Mouse (Mus musculus) kidney, postnatal 0 days (tissue): ENCODE data around the gene Canx. TPM values are rescaled to one million over a fixed set of nuclear protein-coding genes. Genes with fewer than 3 reads are reported as not detected.
A peak's percentile ranks its signal among the peaks of the same experiment; 100 is the strongest.
"Not testable (repeated sequence)": the region's sequence is repeated elsewhere in the genome, so short reads cannot be mapped to it uniquely, and the experiment has no call there.

Experiments used
- ATAC-seq: fragments of 200-750 bp; cut with Nextera tagmentation; replicated peaks from 2 replicates; pipeline ENCODE4 v1.8.0; 2017; ENCODE audit warnings: low read depth, moderate number of reproducible peaks, moderate TSS enrichment, moderate library complexity; ENCODE audit not compliant: low FRiP score
- DNase-seq: peaks from one replicate; pipeline ENCODE4 v3.0.0-alpha.2; 2016; ENCODE audit warnings: low spot score
- H3K27ac ChIP-seq: fragments of 300-500 bp; sonication (generic); 2 replicates; pipeline ENCODE4 v1.5.1; 2014; ENCODE audit warnings: mild to moderate bottlenecking
- H3K27me3 ChIP-seq: fragments of 300-500 bp; sonication (generic); 2 replicates; pipeline ENCODE4 v1.6.1; 2014; ENCODE audit warnings: low read length, mixed read lengths; ENCODE audit not compliant: insufficient read depth
- H3K36me3 ChIP-seq: fragments of 300-500 bp; sonication (generic); 2 replicates; pipeline ENCODE4 v1.6.1; 2014; ENCODE audit warnings: low read length, mixed read lengths; ENCODE audit not compliant: insufficient read depth
- H3K4me1 ChIP-seq: fragments of 300-500 bp; sonication (generic); replicated peaks from 2 replicates; pipeline ENCODE4 v1.6.1; 2014; ENCODE audit warnings: antibody characterized with exemption, low read length, mixed read lengths; ENCODE audit not compliant: insufficient read depth
- H3K4me2 ChIP-seq: fragments of 300-500 bp; sonication (generic); 2 replicates; pipeline ENCODE4 v1.6.1; 2014; ENCODE audit warnings: mild to moderate bottlenecking, low read length, moderate library complexity, mixed read lengths
- H3K4me3 ChIP-seq: fragments of 300-500 bp; sonication (generic); replicated peaks from 2 replicates; pipeline ENCODE4 v1.5.1; 2014; ENCODE audit warnings: low read depth, low read length
- H3K9ac ChIP-seq: fragments of 300-500 bp; sonication (generic); 2 replicates; pipeline ENCODE4 v1.6.1; 2014; ENCODE audit warnings: low read depth, low read length
- H3K9me3 ChIP-seq: fragments of 300-500 bp; sonication (generic); replicated peaks from 2 replicates; pipeline ENCODE4 v1.6.1; 2016; ENCODE audit warnings: low read length, inconsistent platforms, mixed read lengths
- CTCF ChIP-seq: IDR thresholded peaks from 2 replicates; pipeline ENCODE4 v1.5.1; 2016; ENCODE audit warnings: antibody characterized with exemption, low read depth, mild to moderate bottlenecking, moderate library complexity
- WGBS: fragments of 180-500 bp; shearing (Covaris S2); extraction: QIAGEN DNeasy Blood & Tissue Kit; methylation state at CpG from one replicate; pipeline ENCODE4 v1.1.7; 2014; 5-methylcytosine and 5-hydroxymethylcytosine counted together
- polyA plus RNA-seq: library from polyadenylated mRNA; unstranded; fragments of >200 nt; fragmentation: Nextera tagmentation; extraction: Ambion mirVana; gene quantifications from 2 replicates; pipeline ENCODE4 v1.2.1, GENCODE M21; 2015

Canx gene
- polyA plus RNA-seq, 1 experiment from 2014 or later = 302 TPM

GRCm38 (mm10) chr11:50326302-50326966, 961 bp upstream of the Canx start:
- ATAC-seq (no peak), DNase-seq (no peak)
- no peaks in the 10 kb centered on the region for H3K9me3 ChIP-seq
- no peaks in the 10 kb centered on the region for H3K36me3 ChIP-seq
- H3K27ac ChIP-seq = peak overlapping the region; percentile 89
- H3K4me2 ChIP-seq = peak overlapping the region; percentile 49
- H3K4me3 ChIP-seq = peak overlapping the region; percentile 81
- H3K4me1 ChIP-seq = 0 out of 2 replicates have a peak, but pooled peaks cover 4% of the 10 kb centered on the region
- no peaks in the 10 kb centered on the region for H3K27me3 ChIP-seq
- peak overlapping the region; percentile 55 for H3K9ac ChIP-seq
- no peak for TF ChIP-seq CTCF
- 4% methylated on average over 7 of the region's 7 CpGs for WGBS

DNA sequence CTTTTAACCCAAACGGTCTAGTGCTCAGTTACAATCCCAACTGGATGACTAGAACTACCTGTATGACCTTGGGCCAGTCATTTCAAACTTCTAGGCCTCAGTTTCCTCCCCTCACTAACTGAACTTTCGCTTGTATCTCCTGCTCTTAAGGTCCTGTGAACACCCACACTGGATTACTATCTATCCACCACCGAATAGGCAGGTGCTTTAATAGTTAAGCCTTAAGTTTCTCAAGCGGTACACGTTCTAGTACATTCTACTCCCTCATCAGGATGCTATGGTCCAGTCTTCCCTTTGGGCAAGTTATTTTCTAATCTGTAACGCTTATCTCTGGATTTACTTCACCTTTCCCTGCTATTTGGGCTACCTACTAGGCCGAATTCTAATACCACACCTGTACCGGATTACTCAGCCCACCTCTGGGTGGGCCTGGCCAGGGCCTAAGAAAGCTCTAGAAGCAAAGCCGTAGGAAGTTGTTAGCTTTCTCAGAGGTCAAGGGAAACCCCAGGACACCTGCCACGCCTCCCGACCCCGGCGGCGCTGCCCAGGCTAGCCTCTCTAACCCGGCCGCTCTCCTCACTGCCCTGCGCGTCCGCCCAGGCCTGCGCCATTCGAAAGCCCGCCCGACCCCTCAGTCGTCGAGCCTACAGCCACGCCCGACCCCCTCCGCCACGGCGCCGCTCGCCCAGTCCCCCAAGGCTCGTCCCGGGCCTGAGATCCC, 562 bp downstream of the Canx start:
- H3K9ac ChIP-seq = peak overlapping the region; percentile 98
- peak overlapping the region; percentile 94 for H3K27ac ChIP-seq
- ATAC-seq = peak; percentile 68
- DNase-seq = no peak
- H3K4me3 ChIP-seq = peak overlapping the region; percentile 81
- H3K36me3 ChIP-seq = no peaks in the 10 kb centered on the region
- peak overlapping the region; percentile 77 for H3K4me2 ChIP-seq
- 1% methylated on average over 34 of the region's 34 CpGs for WGBS
- 0 out of 2 replicates have a peak, but pooled peaks cover 4% of the 10 kb centered on the region for H3K4me1 ChIP-seq
- no peaks in the 10 kb centered on the region for H3K27me3 ChIP-seq
- TF ChIP-seq CTCF = no peak
- no peaks in the 10 kb centered on the region for H3K9me3 ChIP-seq

DNA sequence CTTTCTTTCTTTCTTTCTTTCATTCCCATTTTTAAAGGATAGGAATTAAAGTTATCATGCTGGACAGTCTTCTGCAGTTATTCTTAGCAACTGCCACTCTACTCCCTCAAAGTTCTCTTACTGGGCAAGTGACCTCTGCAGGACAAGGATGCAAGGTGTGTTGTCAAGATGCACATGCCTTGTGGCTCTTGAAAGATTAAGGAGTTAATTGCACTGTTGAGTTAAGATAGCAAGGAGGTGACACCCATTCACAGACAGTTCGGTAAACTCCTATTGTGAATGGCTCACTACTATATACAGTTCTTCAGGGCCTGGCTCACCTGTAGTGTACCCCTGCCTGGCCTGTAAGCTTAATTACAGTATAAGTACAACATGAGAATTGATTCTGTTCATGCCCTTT, 1.6 kb downstream of the Canx start:
- TF ChIP-seq CTCF = no peak
- DNase-seq (no peak), ATAC-seq (no peak)
- Histone ChIP-seq H3K9ac (peak overlapping the region; percentile 98; the same call in 1 of the 2 replicates), H3K27ac (no peak overlapping the region), H3K4me3 (peak overlapping the region; percentile 81), H3K27me3 (no peaks in the 10 kb centered on the region), H3K4me1 (0 out of 2 replicates have a peak, but pooled peaks cover 4% of the 10 kb centered on the region), H3K36me3 (no peaks in the 10 kb centered on the region), H3K9me3 (no peaks in the 10 kb centered on the region), H3K4me2 (peak overlapping the region; percentile 77)
- WGBS = 9% methylated on average over 1 of the region's 1 CpGs

DNA sequence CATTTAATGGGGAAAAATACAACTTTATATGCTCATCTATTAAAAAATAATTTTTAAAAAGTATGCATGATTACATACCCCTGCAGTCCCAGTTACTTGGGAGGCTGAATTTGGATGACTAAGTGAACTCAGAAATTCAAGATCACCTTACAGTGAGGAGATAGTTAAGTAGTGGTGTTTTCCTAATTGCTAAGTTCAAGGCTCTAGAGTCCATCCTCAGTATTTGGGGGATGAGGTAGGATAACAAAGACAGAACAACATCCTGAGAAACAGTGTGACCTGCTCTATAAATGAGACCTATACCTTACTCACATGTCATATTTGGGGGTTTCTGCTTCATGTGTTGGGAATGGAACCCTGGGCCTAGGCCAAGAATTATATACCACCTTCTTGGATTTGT, 3.1 kb downstream of the Canx start:
- H3K9ac ChIP-seq = no peak overlapping the region
- DNase-seq (no peak), ATAC-seq (no peak)
- H3K36me3 ChIP-seq = no peaks in the 10 kb centered on the region
- no peaks in the 10 kb centered on the region for H3K27me3 ChIP-seq
- no peaks in the 10 kb centered on the region for H3K9me3 ChIP-seq
- TF ChIP-seq CTCF = no peak
- H3K4me1 ChIP-seq = 0 out of 2 replicates have a peak, but pooled peaks cover 4% of the 10 kb centered on the region
- no peak overlapping the region for H3K4me2 ChIP-seq
- no peak overlapping the region for H3K4me3 ChIP-seq
- H3K27ac ChIP-seq = no peak overlapping the region

- 91% methylated on average over 6 of the region's 6 CpGs for WGBS
These were observed 4.2 kb downstream of the Canx start for GRCm38 (mm10) chr11:50321239-50321638.

DNA sequence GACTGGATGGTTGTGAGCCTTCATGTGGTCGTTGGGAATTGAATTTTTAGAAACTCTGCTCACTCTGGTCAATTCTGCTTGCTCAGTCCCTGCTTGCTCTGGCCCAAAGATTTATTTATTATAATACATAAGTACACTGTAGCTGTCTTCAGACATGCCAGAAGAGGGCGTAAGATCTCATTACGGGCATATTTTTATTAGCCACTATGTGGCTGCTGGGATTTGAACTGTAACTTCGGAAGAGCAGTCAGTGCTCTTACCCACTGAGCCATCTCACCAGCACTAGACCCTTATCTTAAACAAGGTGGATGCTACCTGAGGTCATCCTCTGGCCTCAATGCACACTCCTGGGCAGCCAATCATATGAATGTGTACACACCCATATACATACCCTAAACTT, 6.1 kb downstream of the Canx start:
- not testable (repeated sequence) for H3K27me3 ChIP-seq, H3K9ac ChIP-seq, DNase-seq, H3K4me3 ChIP-seq, H3K36me3 ChIP-seq, ATAC-seq, H3K4me2 ChIP-seq, H3K9me3 ChIP-seq, H3K27ac ChIP-seq, H3K4me1 ChIP-seq
- peak; percentile 36; the same call in 1 of the 2 replicates for TF ChIP-seq CTCF
- WGBS = 77% methylated on average over 4 of the region's 4 CpGs

More at GRCm38 (mm10) chr11:50321239-50321638, 4.2 kb downstream of the Canx start:
- H3K27ac ChIP-seq = no peak overlapping the region
- H3K4me2 ChIP-seq = no peak overlapping the region
- H3K4me1 ChIP-seq = no peaks in the 10 kb centered on the region
- no peak for DNase-seq
- H3K36me3 ChIP-seq = no peaks in the 10 kb centered on the region
- ATAC-seq = no peak
- TF ChIP-seq CTCF = no peak
- no peaks in the 10 kb centered on the region for H3K9me3 ChIP-seq
- no peaks in the 10 kb centered on the region for H3K27me3 ChIP-seq
- H3K4me3 ChIP-seq = no peak overlapping the region
- no peak overlapping the region for H3K9ac ChIP-seq
